Mouse (Mus musculus) urinary bladder, adult 18-20 months (tissue): ENCODE results near the gene Eef1akmt2.
A peak's percentile ranks its signal among the peaks of the same experiment; 100 is the strongest.

Experiments used
- DNase-seq, 2 experiments: peaks; one replicate each; pipeline ENCODE4 v3.0.0; 2022; ENCODE audit warnings: low spot score in 2 of 2, mixed read lengths in 2 of 2

The Eef1akmt2 gene

GRCm38 (mm10) chr7:132852173-132852844 is at the start of gene Eef1akmt2:
Gene Eef1akmt2 (minus strand): TSS chr7:132852673.
- peak; percentile 72 to 83 for DNase-seq

- no peak for DNase-seq
Measured at GRCm38 (mm10) chr7:132900826-132901531, 48.5 kb upstream of the Eef1akmt2 start.

GRCm38 (mm10) chr7:132898234-132898633 is 45.8 kb upstream of the Eef1akmt2 start:
- no peak for DNase-seq

GRCm38 (mm10) chr7:132897258-132897657 is 44.8 kb upstream of the Eef1akmt2 start:
- DNase-seq, result no peak

GRCm38 (mm10) chr7:132896206-132896815 is 43.8 kb upstream of the Eef1akmt2 start:
- no peak for DNase-seq

- no peak for DNase-seq
Measured at GRCm38 (mm10) chr7:132894841-132895555, 42.5 kb upstream of the Eef1akmt2 start.

- DNase-seq, result no peak
Measured at GRCm38 (mm10) chr7:132893336-132893735, 40.9 kb upstream of the Eef1akmt2 start.

- DNase-seq, result no peak
Measured at GRCm38 (mm10) chr7:132892806-132893205, 40.3 kb upstream of the Eef1akmt2 start.

- DNase-seq, result no peak
Measured at GRCm38 (mm10) chr7:132892311-132892661, 39.8 kb upstream of the Eef1akmt2 start.

GRCm38 (mm10) chr7:132891561-132892310 is 39.3 kb upstream of the Eef1akmt2 start:
- no peak for DNase-seq

GRCm38 (mm10) chr7:132890201-132890600 is 37.7 kb upstream of the Eef1akmt2 start:
- DNase-seq, result no peak

GRCm38 (mm10) chr7:132889691-132890090 is 37.2 kb upstream of the Eef1akmt2 start:
- no peak for DNase-seq

- DNase-seq, result no peak
Measured at GRCm38 (mm10) chr7:132888518-132889249, 36.2 kb upstream of the Eef1akmt2 start.

GRCm38 (mm10) chr7:132888052-132888451 is 35.6 kb upstream of the Eef1akmt2 start:
- DNase-seq, result no peak

- no peak for DNase-seq
Measured at GRCm38 (mm10) chr7:132887019-132887804, 34.7 kb upstream of the Eef1akmt2 start.

- DNase-seq, result no peak
Measured at GRCm38 (mm10) chr7:132884031-132884430, 31.6 kb upstream of the Eef1akmt2 start.

GRCm38 (mm10) chr7:132882343-132882742 is 29.9 kb upstream of the Eef1akmt2 start:
- no peak for DNase-seq

- DNase-seq, result no peak
Measured at GRCm38 (mm10) chr7:132880276-132880675, 27.8 kb upstream of the Eef1akmt2 start.

GRCm38 (mm10) chr7:132875391-132876086 is 23.1 kb upstream of the Eef1akmt2 start:
- DNase-seq, result no peak
